Mouse (Mus musculus) mouse embryonic stem cell (cell line): Measurements from ENCODE around the gene Padi2.

Source experiments
- in situ Hi-C, 2 experiments: fragments of 300-500 bp; cut with MboI; formaldehyde crosslinking; loops; 1 replicate in 1 of 2; 3 replicates in 1 of 2; pipeline ENCODE4 v1.14.3; 2019 to 2020; ENCODE audit warnings: low sequenced_read_pairs in 2 of 2, low pct_unique_long_range_greater_than_20kb in 1 of 2, mixed read lengths in 1 of 2; ENCODE audit not compliant: unreplicated experiment in 1 of 2

The Padi2 gene

GRCm38 (mm10) chr4:140995811-140996210 lies 89.7 kb downstream of the Padi2 start:
- in situ Hi-C loops = no loop called here

GRCm38 (mm10) chr4:140996812-140997211 lies 90.7 kb downstream of the Padi2 start:
- in situ Hi-C loops = no loop called here
